Comparison of ENCODE assay signal across 15 mouse cellular contexts in genomic region chr1:54684316-54684715, GRCm38 (mm10).
DNase-seq lines count a peak whose midpoint lies in the region; ATAC-seq and TF ChIP-seq lines count a peak whose summit lies in the region.
"Had no signal": no experiment of that assay in that cellular context is flagged by ENCODE, and none has a peak within 500 bp of the region (broad histone marks: within the 10 kb centered on the region; RNA-seq: fewer than 3 reads in every experiment).

No protein-coding gene starts in this region.

- H3K27me3 ChIP-seq in heart, embryonic 14.5 days (ENCODE audit: control insufficient read depth, insufficient read depth, low read length): no peaks in the 10 kb centered on the region
- H3K27me3 ChIP-seq: forebrain, embryonic 12.5 days; limb, embryonic 13.5 days had no signal

- peak; percentile 59 for ATAC-seq in heart, embryonic 14.5 days (ENCODE audit: insufficient number of reproducible peaks, insufficient read depth, low FRiP score, low read depth)
- ATAC-seq: inflammation-experienced regulatory T-cells, adult 6 months had no signal

- peak; percentile 11 to 50 for DNase-seq in adrenal gland, adult (ENCODE audit: inconsistent age in 2 of 2, low spot score in 1 of 2)
- no peak for DNase-seq in adrenal gland, adult 2 months
- DNase-seq in layer of hippocampus, adult 2 months (ENCODE audit: low spot score in 2 of 2): no peak
- DNase-seq in layer of hippocampus, postnatal 10 days (ENCODE audit: low spot score in 2 of 2): no peak
- DNase-seq in lung, postnatal 14 days: peak; percentile 38
- no peak for DNase-seq in cerebellum, adult 18-20 months
- no peak for DNase-seq in cerebellum, adult 8-10 months
- DNase-seq: cerebellum, adult 2 months; gastrocnemius, postnatal 14 days; layer of hippocampus, adult 9-11 months had no signal

- no peak overlapping the region for H3K4me2 ChIP-seq in heart, embryonic 14.5 days (ENCODE audit: low read length)
- H3K4me2 ChIP-seq: forebrain, embryonic 12.5 days; limb, embryonic 13.5 days; midbrain, embryonic 11.5 days had no signal

- H3K4me3 ChIP-seq in layer of hippocampus, adult 2 months: no peak overlapping the region
- no peak overlapping the region for H3K4me3 ChIP-seq in heart, embryonic 14.5 days (ENCODE audit: control insufficient read depth in 1 of 2, insufficient read depth in 1 of 2, low read depth in 1 of 2, low read length in 2 of 2)
- H3K4me3 ChIP-seq: forebrain, embryonic 12.5 days; limb, embryonic 13.5 days had no signal

- no peak for TF ChIP-seq CTCF in layer of hippocampus, adult 2 months (conservative IDR thresholded peaks at IDR 0.05)

- WGBS in heart, embryonic 14.5 days: 75% methylated on average over 4 of the region's 4 CpGs

- H3K9ac ChIP-seq in heart, embryonic 14.5 days (ENCODE audit: low read length): no peak overlapping the region
- H3K9ac ChIP-seq: forebrain, embryonic 12.5 days; limb, embryonic 13.5 days had no signal

- peak overlapping the region; percentile 33; the same call in 1 of the 2 replicates for H3K27ac ChIP-seq in layer of hippocampus, adult 2 months
- no peak overlapping the region for H3K27ac ChIP-seq in heart, embryonic 14.5 days (replicated peaks in 1 of 2; ENCODE audit: control insufficient read depth in 1 of 2, insufficient read depth in 1 of 2, low read depth in 2 of 2, low read length in 2 of 2)
- H3K27ac ChIP-seq: forebrain, embryonic 12.5 days; limb, embryonic 13.5 days had no signal

- 0 out of 2 replicates have a peak, but pooled peaks cover 2% of the 10 kb centered on the region for H3K9me3 ChIP-seq in heart, embryonic 14.5 days (ENCODE audit: control insufficient read depth, low read length)
- H3K9me3 ChIP-seq: forebrain, embryonic 12.5 days had no signal

- no peaks in the 10 kb centered on the region for H3K36me3 ChIP-seq in heart, embryonic 14.5 days (ENCODE audit: control insufficient read depth, insufficient read depth, low read length)
- H3K36me3 ChIP-seq: forebrain, embryonic 12.5 days; limb, embryonic 13.5 days had no signal

- no peaks in the 10 kb centered on the region for H3K4me1 ChIP-seq in heart, embryonic 14.5 days (ENCODE audit: control insufficient read depth in 2 of 2, insufficient read depth in 2 of 2, low read length in 2 of 2)
- H3K4me1 ChIP-seq: forebrain, embryonic 12.5 days had no signal

Comparison
In these comparisons a context has a peak if more than half of its experiments do, and no peak if none do; other contexts are left out.
1. DNase-seq: peak in adrenal gland, adult (2 of 2) and lung, postnatal 14 days (single experiment); none in adrenal gland, adult 2 months (single experiment), layer of hippocampus, adult 2 months (0 of 2), layer of hippocampus, postnatal 10 days (0 of 2), cerebellum, adult 18-20 months (0 of 2) and cerebellum, adult 8-10 months (single experiment).